Mouse (Mus musculus) liver, embryonic 16.5 days (tissue): ENCODE measurements at regions not wholly inside any gene's neighbourhood (a gene's known extent, or its start where the extent isn't known, plus 50 kb on each side); places are given as distances from the start of the nearest gene placed in this dataset.

Experiments used
- ATAC-seq: fragments of 200-750 bp; cut with Nextera tagmentation; 2 replicates; pipeline ENCODE4 v1.8.0; 2017; ENCODE audit warnings: low read depth, mild to moderate bottlenecking, moderate number of reproducible peaks, moderate library complexity
- H3K27ac ChIP-seq: fragments of 300-500 bp; sonication (generic); 2 replicates; pipeline ENCODE4 v1.5.1; 2014; ENCODE audit warnings: mild to moderate bottlenecking, low read length
- H3K27me3 ChIP-seq: fragments of 300-500 bp; sonication (generic); 2 replicates; pipeline ENCODE4 v1.6.1; 2014; ENCODE audit warnings: low read depth, low read length, mixed read lengths; ENCODE audit not compliant: control insufficient read depth, insufficient read depth
- H3K36me3 ChIP-seq: fragments of 300-500 bp; sonication (generic); 2 replicates; pipeline ENCODE4 v1.6.1; 2014; ENCODE audit warnings: mild to moderate bottlenecking; ENCODE audit not compliant: control insufficient read depth, insufficient read depth
- H3K4me1 ChIP-seq: fragments of 300-500 bp; sonication (generic); 2 replicates; pipeline ENCODE4 v1.6.1; 2014; ENCODE audit warnings: low read depth, low read length, mixed read lengths; ENCODE audit not compliant: control insufficient read depth
- H3K4me2 ChIP-seq: fragments of 300-500 bp; sonication (generic); 2 replicates; pipeline ENCODE4 v1.6.1; 2014; ENCODE audit warnings: low read depth, low read length, mixed read lengths
- H3K4me3 ChIP-seq: fragments of 300-500 bp; sonication (generic); 2 replicates; pipeline ENCODE4 v1.5.1; 2014; ENCODE audit warnings: low read depth, mild to moderate bottlenecking, low read length
- H3K9ac ChIP-seq: fragments of 300-500 bp; sonication (generic); 2 replicates; pipeline ENCODE4 v1.6.1; 2014; ENCODE audit warnings: low read depth, low read length
- H3K9me3 ChIP-seq: fragments of 300-500 bp; sonication (generic); replicated peaks from 2 replicates; pipeline ENCODE4 v1.6.1; 2016; ENCODE audit warnings: low read length; ENCODE audit not compliant: control insufficient read depth
- WGBS: fragments of 180-500 bp; shearing (Covaris S2); extraction: QIAGEN DNeasy Blood & Tissue Kit; methylation state at CpG from one replicate; pipeline ENCODE4 v1.1.7; 2014; ENCODE audit not compliant: insufficient replicate concordance; 5-methylcytosine and 5-hydroxymethylcytosine counted together

GRCm38 (mm10) chr5:101288358-101288757 is 376.4 kb downstream of the Nkx6-1 start:
- WGBS, result 48% methylated on average over 6 of the region's 6 CpGs
- Histone ChIP-seq H3K4me2 (no peak overlapping the region), H3K36me3 (no peaks in the 10 kb centered on the region), H3K27ac (no peak overlapping the region), H3K9me3 (no peaks in the 10 kb centered on the region), H3K4me3 (no peak overlapping the region), H3K4me1 (no peaks in the 10 kb centered on the region), H3K27me3 (no peaks in the 10 kb centered on the region), H3K9ac (no peak overlapping the region)
- no peak for ATAC-seq

DNA sequence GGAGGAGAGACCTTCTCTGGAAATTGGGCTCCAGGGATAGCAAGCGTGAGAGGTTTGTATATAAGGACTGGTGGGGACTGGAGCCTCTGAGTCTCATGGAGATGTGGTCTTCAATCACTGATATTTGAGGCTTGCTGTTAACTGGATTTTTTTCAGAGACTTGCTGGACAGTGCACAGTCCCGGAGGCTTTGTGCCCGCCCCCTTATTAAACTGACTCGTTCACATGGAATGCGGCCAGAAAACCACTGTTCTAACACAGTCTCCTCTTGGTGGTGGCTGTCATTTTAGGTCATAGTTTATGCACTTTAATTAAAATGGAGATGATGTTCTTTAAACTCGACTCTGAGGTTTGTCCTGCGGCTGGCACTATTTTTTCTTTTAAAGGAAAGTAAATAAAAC is 378.9 kb downstream of the Nkx6-1 start:
- Histone ChIP-seq H3K9me3 (no peaks in the 10 kb centered on the region), H3K4me3 (no peak overlapping the region), H3K4me1 (no peaks in the 10 kb centered on the region), H3K9ac (no peak overlapping the region), H3K36me3 (no peaks in the 10 kb centered on the region), H3K27ac (no peak overlapping the region), H3K27me3 (no peaks in the 10 kb centered on the region), H3K4me2 (no peak overlapping the region)
- WGBS, result 48% methylated on average over 7 of the region's 7 CpGs
- no peak for ATAC-seq

DNA sequence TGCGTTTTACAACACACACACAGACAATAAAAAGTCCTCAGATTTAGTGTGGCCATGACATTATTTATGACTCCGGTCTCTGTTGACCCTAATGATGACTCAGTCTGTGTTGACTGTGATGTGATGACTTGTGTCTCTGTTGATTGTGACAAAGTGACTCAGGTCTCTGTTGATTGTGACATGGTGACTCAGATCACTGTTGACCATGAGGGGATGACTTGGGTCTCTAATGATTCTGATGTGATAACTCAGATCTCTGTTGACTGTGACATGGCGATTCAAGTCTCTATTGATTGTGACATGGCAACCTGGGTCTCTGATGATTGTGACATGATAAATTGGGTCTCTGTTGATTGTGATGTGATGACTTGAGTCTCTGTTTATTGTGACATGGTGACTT is 405.0 kb downstream of the Gpat3 start:
- Histone ChIP-seq H3K27ac (no peak overlapping the region), H3K27me3 (no peaks in the 10 kb centered on the region), H3K4me3 (no peak overlapping the region), H3K36me3 (no peaks in the 10 kb centered on the region), H3K4me2 (no peak overlapping the region), H3K9me3 (no peaks in the 10 kb centered on the region), H3K9ac (no peak overlapping the region), H3K4me1 (no peaks in the 10 kb centered on the region)
- ATAC-seq, result no peak
- WGBS, result 62% methylated on average over 3 of the region's 3 CpGs

DNA sequence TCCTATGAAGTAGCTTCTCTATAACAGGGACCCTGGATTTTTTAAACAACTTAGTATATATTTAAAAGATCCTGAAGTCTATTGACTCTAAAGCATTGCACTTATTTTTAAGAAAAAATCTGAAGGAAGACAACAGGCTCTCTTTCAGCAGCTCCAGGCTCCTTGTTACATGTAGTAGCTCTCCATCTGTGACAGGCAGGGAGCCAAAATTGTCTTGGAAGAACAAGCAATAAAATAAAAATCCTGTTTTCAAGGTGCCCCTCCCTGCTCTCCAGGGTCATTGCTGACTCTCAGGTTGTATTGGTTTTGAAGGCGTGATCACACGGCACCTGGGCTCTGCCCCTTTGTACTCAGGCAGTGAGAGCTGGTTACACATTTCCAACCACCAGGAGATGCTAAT is 397.1 kb downstream of the Gpat3 start:
- no peak for ATAC-seq
- no peak overlapping the region for H3K9ac ChIP-seq
- H3K4me2 ChIP-seq, result no peak overlapping the region
- H3K27me3 ChIP-seq, result no peaks in the 10 kb centered on the region
- H3K36me3 ChIP-seq, result no peaks in the 10 kb centered on the region
- 76% methylated on average over 2 of the region's 2 CpGs for WGBS
- no peaks in the 10 kb centered on the region for H3K4me1 ChIP-seq
- no peaks in the 10 kb centered on the region for H3K9me3 ChIP-seq
- H3K4me3 ChIP-seq, result no peak overlapping the region
- no peak overlapping the region for H3K27ac ChIP-seq

DNA sequence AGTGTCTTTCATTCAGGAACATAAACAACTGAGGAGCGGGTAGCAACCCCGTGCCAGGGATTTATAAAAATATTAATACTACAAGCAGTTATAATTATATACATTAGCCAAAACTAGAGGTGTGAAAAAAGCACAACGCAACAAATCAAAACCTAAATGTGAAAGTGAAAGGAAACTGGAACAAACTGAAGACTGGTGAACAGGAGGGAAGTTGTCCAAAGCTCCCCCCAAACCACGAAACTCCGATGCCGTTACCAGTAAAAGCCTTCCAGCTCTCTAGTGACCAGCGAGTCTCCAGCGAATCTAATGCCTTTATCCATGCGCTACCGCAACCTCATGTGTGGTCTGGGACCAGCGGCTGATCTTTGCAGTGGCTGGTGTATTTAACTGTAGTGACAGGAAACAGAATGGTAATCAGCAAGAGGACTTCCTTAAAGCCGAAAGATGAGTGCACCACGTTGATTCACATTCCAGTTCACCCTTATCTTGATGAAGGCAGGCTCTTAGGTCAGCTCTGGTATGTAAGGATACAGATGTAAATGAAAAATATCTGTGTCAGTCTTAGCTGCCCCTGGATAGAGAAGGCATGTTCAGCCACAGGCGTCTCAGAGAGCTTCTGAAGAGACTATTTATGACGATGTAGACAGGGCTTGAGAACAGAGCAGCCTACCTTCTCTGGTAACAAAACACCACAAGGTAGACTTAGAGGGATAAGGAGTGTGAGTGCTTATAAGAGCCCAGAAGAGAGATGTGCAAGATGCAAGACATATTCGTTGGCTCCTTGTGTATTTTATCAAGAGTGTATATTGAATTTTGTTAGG is 394.0 kb downstream of the Gpat3 start:
- Histone ChIP-seq H3K9me3 (no peaks in the 10 kb centered on the region), H3K4me2 (peak overlapping the region; percentile 26), H3K9ac (no peak overlapping the region), H3K27me3 (no peaks in the 10 kb centered on the region), H3K36me3 (no peaks in the 10 kb centered on the region), H3K4me1 (no peaks in the 10 kb centered on the region), H3K27ac (no peak overlapping the region), H3K4me3 (peak overlapping the region; percentile 28)
- WGBS, result 25% methylated on average over 16 of the region's 16 CpGs
- ATAC-seq, result no peak

DNA sequence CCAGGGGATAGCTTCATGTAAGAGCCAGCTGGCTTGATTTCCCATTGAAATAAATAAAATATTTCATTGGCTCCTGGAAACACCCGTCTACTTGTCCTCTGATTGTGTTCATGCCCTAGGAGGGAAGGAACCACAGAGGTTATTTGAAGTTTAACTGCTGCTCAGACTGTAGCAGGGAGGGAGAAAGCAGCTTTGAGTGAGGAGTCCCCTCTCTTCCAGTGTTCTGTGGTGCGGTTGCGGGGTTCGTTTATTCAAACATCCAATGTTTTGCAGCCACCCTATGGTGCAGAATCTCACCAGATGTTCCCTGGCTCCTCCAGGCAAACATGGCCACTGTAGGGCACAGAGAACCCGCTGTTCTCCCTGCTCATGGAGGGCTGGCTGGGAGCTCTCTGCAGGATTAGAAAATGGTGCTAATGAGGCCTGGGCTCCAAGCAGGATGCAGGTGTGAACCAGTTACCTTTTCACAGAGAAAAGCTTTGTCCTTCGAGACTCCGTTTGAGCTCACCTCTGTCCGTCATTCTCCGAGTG is 390.7 kb downstream of the Gpat3 start:
- Histone ChIP-seq H3K27ac (no peak overlapping the region), H3K4me1 (no peaks in the 10 kb centered on the region), H3K27me3 (no peaks in the 10 kb centered on the region), H3K9me3 (no peaks in the 10 kb centered on the region; the same call in 1 of the 2 replicates), H3K36me3 (no peaks in the 10 kb centered on the region), H3K9ac (no peak overlapping the region), H3K4me2 (no peak overlapping the region), H3K4me3 (no peak overlapping the region)
- ATAC-seq, result no peak
- WGBS, result 62% methylated on average over 9 of the region's 9 CpGs

- Histone ChIP-seq H3K9me3 (no peaks in the 10 kb centered on the region), H3K27ac (no peak overlapping the region), H3K36me3 (no peaks in the 10 kb centered on the region), H3K4me2 (no peak overlapping the region), H3K9ac (no peak overlapping the region), H3K27me3 (no peaks in the 10 kb centered on the region), H3K4me3 (no peak overlapping the region), H3K4me1 (no peaks in the 10 kb centered on the region)
- ATAC-seq, result no peak
- 78% methylated on average over 10 of the region's 10 CpGs for WGBS
Observed at GRCm38 (mm10) chr5:101222390-101222789, 376.9 kb downstream of the Gpat3 start.

DNA sequence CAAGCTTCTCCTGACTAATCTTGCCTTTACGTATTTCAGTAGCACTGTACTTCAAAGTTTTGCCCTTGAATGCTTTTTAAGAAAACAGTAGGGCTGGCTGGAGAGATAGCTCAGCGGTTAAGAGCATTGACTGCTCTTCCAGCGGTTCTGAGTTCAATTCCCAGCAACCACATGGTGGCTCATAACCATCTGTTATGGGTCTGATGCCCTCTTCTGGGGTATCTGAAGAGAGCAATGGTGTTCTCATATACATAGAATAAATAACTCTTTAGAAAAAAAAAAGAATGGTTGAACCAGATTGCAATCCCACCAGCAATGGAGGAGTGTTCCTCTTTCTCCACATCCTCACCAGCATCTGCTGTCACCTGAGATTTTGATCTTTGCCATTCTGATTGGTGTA is 372.6 kb downstream of the Gpat3 start:
- Histone ChIP-seq H3K4me3 (no peak overlapping the region), H3K4me1 (no peaks in the 10 kb centered on the region), H3K9me3 (no peaks in the 10 kb centered on the region), H3K27ac (no peak overlapping the region), H3K9ac (no peak overlapping the region), H3K27me3 (no peaks in the 10 kb centered on the region), H3K36me3 (no peaks in the 10 kb centered on the region), H3K4me2 (no peak overlapping the region)
- ATAC-seq, result no peak
- WGBS, result 58% methylated on average over 3 of the region's 3 CpGs

- Histone ChIP-seq H3K4me1 (no peaks in the 10 kb centered on the region), H3K9ac (no peak overlapping the region), H3K27me3 (no peaks in the 10 kb centered on the region), H3K4me2 (no peak overlapping the region), H3K27ac (no peak overlapping the region), H3K9me3 (no peaks in the 10 kb centered on the region), H3K36me3 (no peaks in the 10 kb centered on the region), H3K4me3 (no peak overlapping the region)
- 55% methylated on average over 10 of the region's 10 CpGs for WGBS
- no peak for ATAC-seq
Observed at GRCm38 (mm10) chr5:101216837-101217571, 371.5 kb downstream of the Gpat3 start.
